Mouse (Mus musculus): Measurements from ENCODE around the gene Rd3l. TPM values are rescaled to one million over a fixed set of nuclear protein-coding genes. Genes with fewer than 3 reads are reported as not detected.
A peak's percentile ranks its signal among the peaks of the same experiment; 100 is the strongest.

Gene Rd3l
- polyA plus RNA-seq, 1 experiment from 2014 or later, result not detected

GRCm38 (mm10) chr12:111936706-111937550 is 44.2 kb downstream of the Rd3l start:
- Histone ChIP-seq H3K36me3 (ENCODE audit: control insufficient read depth, insufficient read depth, low read length) (no peaks in the 10 kb centered on the region), H3K9ac (ENCODE audit: low read depth, low read length) (no peak overlapping the region), H3K9me3 (ENCODE audit: control insufficient read depth, low read length) (no peaks in the 10 kb centered on the region), H3K4me3 (ENCODE audit: low read length) (no peak overlapping the region), H3K27ac (ENCODE audit: low read depth, low read length) (no peak overlapping the region), H3K4me2 (ENCODE audit: low read length) (no peak overlapping the region), H3K4me1 (ENCODE audit: control insufficient read depth, insufficient read depth, low read depth, low read length) (peaks cover 8% of the 10 kb centered on the region), H3K27me3 (replicated peaks; ENCODE audit: control insufficient read depth, insufficient read depth, low read length) (no peaks in the 10 kb centered on the region)
- WGBS, result 34% methylated on average over 24 of the region's 24 CpGs
- no peak for ATAC-seq

- Histone ChIP-seq H3K27me3 (replicated peaks; ENCODE audit: control insufficient read depth, insufficient read depth, low read length) (no peaks in the 10 kb centered on the region), H3K9me3 (ENCODE audit: control insufficient read depth, low read length) (no peaks in the 10 kb centered on the region), H3K36me3 (ENCODE audit: control insufficient read depth, insufficient read depth, low read length) (no peaks in the 10 kb centered on the region), H3K4me1 (ENCODE audit: control insufficient read depth, insufficient read depth, low read depth, low read length) (peaks cover 8% of the 10 kb centered on the region), H3K4me3 (ENCODE audit: low read length) (no peak overlapping the region), H3K4me2 (ENCODE audit: low read length) (no peak overlapping the region), H3K27ac (ENCODE audit: low read depth, low read length) (no peak overlapping the region), H3K9ac (ENCODE audit: low read depth, low read length) (no peak overlapping the region)
- ATAC-seq, result no peak
- WGBS, result 78% methylated on average over 2 of the region's 2 CpGs
Observed at GRCm38 (mm10) chr12:111933971-111934370, 47.1 kb downstream of the Rd3l start.

- peak; percentile 9; the same call in 1 of the 2 replicates for ATAC-seq
- 63% methylated on average over 11 of the region's 11 CpGs for WGBS
- H3K27ac ChIP-seq (ENCODE audit: low read depth, low read length), result no peak overlapping the region
Observed at GRCm38 (mm10) chr12:111933032-111933704, 47.9 kb downstream of the Rd3l start.

GRCm38 (mm10) chr12:111932513-111932912 is 48.6 kb downstream of the Rd3l start:
- Histone ChIP-seq H3K9ac (ENCODE audit: low read depth, low read length) (no peak overlapping the region), H3K4me3 (ENCODE audit: low read length) (no peak overlapping the region), H3K36me3 (ENCODE audit: control insufficient read depth, insufficient read depth, low read length) (no peaks in the 10 kb centered on the region), H3K27ac (ENCODE audit: low read depth, low read length) (no peak overlapping the region), H3K9me3 (ENCODE audit: control insufficient read depth, low read length) (no peaks in the 10 kb centered on the region), H3K27me3 (replicated peaks; ENCODE audit: control insufficient read depth, insufficient read depth, low read length) (no peaks in the 10 kb centered on the region), H3K4me2 (ENCODE audit: low read length) (no peak overlapping the region), H3K4me1 (ENCODE audit: control insufficient read depth, insufficient read depth, low read depth, low read length) (peaks cover 8% of the 10 kb centered on the region)
- ATAC-seq, result no peak
- 66% methylated on average over 3 of the region's 3 CpGs for WGBS

More at GRCm38 (mm10) chr12:111933032-111933704, 47.9 kb downstream of the Rd3l start:
- H3K36me3 ChIP-seq (ENCODE audit: control insufficient read depth, insufficient read depth, low read length), result no peaks in the 10 kb centered on the region
- H3K9me3 ChIP-seq (ENCODE audit: control insufficient read depth, low read length), result no peaks in the 10 kb centered on the region
- peaks cover 8% of the 10 kb centered on the region for H3K4me1 ChIP-seq (ENCODE audit: control insufficient read depth, insufficient read depth, low read depth, low read length)
- H3K27me3 ChIP-seq (replicated peaks; ENCODE audit: control insufficient read depth, insufficient read depth, low read length), result no peaks in the 10 kb centered on the region
- no peak overlapping the region for H3K9ac ChIP-seq (ENCODE audit: low read depth, low read length)
- H3K4me3 ChIP-seq (ENCODE audit: low read length), result no peak overlapping the region
- H3K4me2 ChIP-seq (ENCODE audit: low read length), result no peak overlapping the region

GRCm38 (mm10) chr12:111931411-111932025 is 49.6 kb downstream of the Rd3l start:
- Histone ChIP-seq H3K27me3 (replicated peaks; ENCODE audit: control insufficient read depth, insufficient read depth, low read length) (no peaks in the 10 kb centered on the region), H3K27ac (ENCODE audit: low read depth, low read length) (no peak overlapping the region), H3K9me3 (ENCODE audit: control insufficient read depth, low read length) (no peaks in the 10 kb centered on the region), H3K4me2 (ENCODE audit: low read length) (no peak overlapping the region), H3K9ac (ENCODE audit: low read depth, low read length) (no peak overlapping the region), H3K4me3 (ENCODE audit: low read length) (no peak overlapping the region), H3K36me3 (ENCODE audit: control insufficient read depth, insufficient read depth, low read length) (no peaks in the 10 kb centered on the region), H3K4me1 (ENCODE audit: control insufficient read depth, insufficient read depth, low read depth, low read length) (no peaks in the 10 kb centered on the region; the same call in none of the 2 replicates)
- no peak for ATAC-seq
- 89% methylated on average over 9 of the region's 9 CpGs for whole genome bisulfite sequencing

Other genes with a start within 250 kb of the Rd3l start
- gene Klc1, start 222.5 kb downstream of the Rd3l start, polyA plus RNA-seq (2015; fragmentation: Nextera tagmentation; extraction: Ambion mirVana), result 630 and 654 TPM in 2 replicates
- 3.3 and 4.2 TPM in 2 replicates for gene Xrcc3, start 167.4 kb downstream of the Rd3l start, polyA plus RNA-seq (2015; fragmentation: Nextera tagmentation; extraction: Ambion mirVana)
- 44.7 and 46.9 TPM in 2 replicates for gene Zfyve21, start 167.1 kb downstream of the Rd3l start, polyA plus RNA-seq (2015; fragmentation: Nextera tagmentation; extraction: Ambion mirVana)
- 17.9 and 36.4 TPM in 2 replicates for gene Ppp1r13b, start 73.2 kb downstream of the Rd3l start, polyA plus RNA-seq (2015; fragmentation: Nextera tagmentation; extraction: Ambion mirVana)
- gene Atp5mpl, start 14.3 kb downstream of the Rd3l start, polyA plus RNA-seq (2015; fragmentation: Nextera tagmentation; extraction: Ambion mirVana), result 694 and 757 TPM in 2 replicates
- gene Tdrd9, start 9.8 kb downstream of the Rd3l start, polyA plus RNA-seq (2015; fragmentation: Nextera tagmentation; extraction: Ambion mirVana), result 0.24 and 0.29 TPM in 2 replicates
- 2.2 and 2.6 TPM in 2 replicates for gene Aspg, start 125.4 kb upstream of the Rd3l start, polyA plus RNA-seq (2015; fragmentation: Nextera tagmentation; extraction: Ambion mirVana)
- gene Kif26a, start 164.9 kb upstream of the Rd3l start, polyA plus RNA-seq (2015; fragmentation: Nextera tagmentation; extraction: Ambion mirVana), result 2.5 and 3.8 TPM in 2 replicates